Mouse (Mus musculus) neural tube, embryonic 13.5 days (tissue): ENCODE measurements at regions not wholly inside any gene's neighbourhood (a gene's known extent, or its start where the extent isn't known, plus 50 kb on each side); places are given as distances from the start of the nearest gene placed in this dataset.

Experiments
- ATAC-seq: fragments of 200-750 bp; cut with Nextera tagmentation; 2 replicates; pipeline ENCODE4 v1.8.0; 2017; ENCODE audit warnings: low read depth, mild to moderate bottlenecking, moderate TSS enrichment, moderate library complexity
- H3K27ac ChIP-seq: fragments of 300-500 bp; sonication (generic); replicated peaks from 2 replicates; pipeline ENCODE4 v1.5.1; 2015; ENCODE audit warnings: moderate library complexity, mild to moderate bottlenecking, inconsistent platforms
- H3K27me3 ChIP-seq: fragments of 300-500 bp; sonication (generic); 2 replicates; pipeline ENCODE4 v1.6.1; 2015; ENCODE audit warnings: mild to moderate bottlenecking, inconsistent platforms
- H3K36me3 ChIP-seq: fragments of 300-500 bp; sonication (generic); 2 replicates; pipeline ENCODE4 v1.6.1; 2015; ENCODE audit warnings: mild to moderate bottlenecking, inconsistent platforms
- H3K4me1 ChIP-seq: fragments of 300-500 bp; sonication (generic); replicated peaks from 2 replicates; pipeline ENCODE4 v1.6.1; 2015; ENCODE audit warnings: inconsistent platforms
- H3K4me2 ChIP-seq: fragments of 300-500 bp; sonication (generic); 2 replicates; pipeline ENCODE4 v1.6.1; 2015; ENCODE audit warnings: inconsistent platforms, mild to moderate bottlenecking, moderate library complexity
- H3K4me3 ChIP-seq: fragments of 300-500 bp; sonication (generic); 2 replicates; pipeline ENCODE4 v1.5.1; 2015; ENCODE audit warnings: mild to moderate bottlenecking, inconsistent platforms
- H3K9ac ChIP-seq: fragments of 300-500 bp; sonication (generic); 2 replicates; pipeline ENCODE4 v1.6.1; 2015; ENCODE audit warnings: moderate library complexity, mild to moderate bottlenecking, inconsistent platforms
- H3K9me3 ChIP-seq: fragments of 300-500 bp; sonication (generic); 2 replicates; pipeline ENCODE4 v1.6.1; 2016; ENCODE audit warnings: inconsistent platforms
- WGBS: fragments of 180-500 bp; shearing (Covaris S2); methylation state at CpG from one replicate; pipeline ENCODE4 v1.1.7; 2015; 5-methylcytosine and 5-hydroxymethylcytosine counted together

- no peak overlapping the region for H3K4me2 ChIP-seq
- WGBS: 98% methylated on average over 3 of the region's 3 CpGs
- H3K9me3 ChIP-seq: no peaks in the 10 kb centered on the region
- H3K36me3 ChIP-seq: no peaks in the 10 kb centered on the region
- H3K27ac ChIP-seq: no peak overlapping the region
- ATAC-seq: no peak
- H3K4me1 ChIP-seq: no peaks in the 10 kb centered on the region
- no peak overlapping the region for H3K4me3 ChIP-seq
- H3K9ac ChIP-seq: no peak overlapping the region
- no peaks in the 10 kb centered on the region for H3K27me3 ChIP-seq
Measured at GRCm38 (mm10) chr8:90692516-90692915, 124.7 kb downstream of the Gm19935 start.

- no peak overlapping the region for H3K4me3 ChIP-seq
- no peaks in the 10 kb centered on the region for H3K4me1 ChIP-seq
- H3K27me3 ChIP-seq: no peaks in the 10 kb centered on the region
- ATAC-seq: no peak
- H3K9me3 ChIP-seq: no peaks in the 10 kb centered on the region
- H3K27ac ChIP-seq: no peak overlapping the region
- no peak overlapping the region for H3K4me2 ChIP-seq
- WGBS: 90% methylated on average over 2 of the region's 2 CpGs
- H3K36me3 ChIP-seq: no peaks in the 10 kb centered on the region
- no peak overlapping the region for H3K9ac ChIP-seq
Measured at GRCm38 (mm10) chr8:90685076-90685475, 132.1 kb downstream of the Gm19935 start.

GRCm38 (mm10) chr8:90670471-90671057, 146.6 kb downstream of the Gm19935 start:
- H3K9ac ChIP-seq: peak overlapping the region; percentile 65
- peak overlapping the region; percentile 89 for H3K27ac ChIP-seq
- ATAC-seq: peak; percentile 78
- peaks cover 4% of the 10 kb centered on the region; the same call in 1 of the 2 replicates for H3K9me3 ChIP-seq
- peak overlapping the region; percentile 53 for H3K4me2 ChIP-seq
- H3K36me3 ChIP-seq: no peaks in the 10 kb centered on the region
- peak overlapping the region; percentile 21 for H3K4me3 ChIP-seq
- WGBS: under 1% methylated on average over 14 of the region's 14 CpGs
- no peaks in the 10 kb centered on the region for H3K27me3 ChIP-seq
- peaks cover 32% of the 10 kb centered on the region for H3K4me1 ChIP-seq

- 0 out of 2 replicates have a peak overlapping the region, but pooled peaks have one; percentile 31 for H3K9ac ChIP-seq
- peak; percentile 58 for ATAC-seq
- 0 out of 2 replicates have a peak overlapping the region, but pooled peaks have one; percentile 53 for H3K4me2 ChIP-seq
Measured at GRCm38 (mm10) chr8:90669396-90669795, 147.8 kb downstream of the Gm19935 start.

GRCm38 (mm10) chr8:90659066-90659465, 158.1 kb downstream of the Gm19935 start:
- no peaks in the 10 kb centered on the region for H3K36me3 ChIP-seq
- H3K4me1 ChIP-seq: peaks cover 30% of the 10 kb centered on the region
- 14% methylated on average over 3 of the region's 3 CpGs for WGBS
- peak overlapping the region; percentile 62; the same call in 1 of the 2 replicates for H3K27ac ChIP-seq
- H3K9me3 ChIP-seq: peaks cover 10% of the 10 kb centered on the region
- 0 out of 2 replicates have a peak overlapping the region, but pooled peaks have one; percentile 17 for H3K9ac ChIP-seq
- no peaks in the 10 kb centered on the region for H3K27me3 ChIP-seq
- ATAC-seq: peak; percentile 61
- no peak overlapping the region for H3K4me3 ChIP-seq
- H3K4me2 ChIP-seq: no peak overlapping the region

More at GRCm38 (mm10) chr8:90669396-90669795, 147.8 kb downstream of the Gm19935 start:
- H3K27me3 ChIP-seq: no peaks in the 10 kb centered on the region
- H3K4me3 ChIP-seq: no peak overlapping the region
- WGBS: 11% methylated on average over 9 of the region's 9 CpGs
- peaks cover 4% of the 10 kb centered on the region; the same call in 1 of the 2 replicates for H3K9me3 ChIP-seq
- H3K4me1 ChIP-seq: peaks cover 32% of the 10 kb centered on the region
- H3K27ac ChIP-seq: peak overlapping the region; percentile 89
- no peaks in the 10 kb centered on the region for H3K36me3 ChIP-seq

GRCm38 (mm10) chr8:90657641-90658051, 159.5 kb downstream of the Gm19935 start:
- no peaks in the 10 kb centered on the region for H3K36me3 ChIP-seq
- H3K4me2 ChIP-seq: peak overlapping the region; percentile 32
- WGBS: 14% methylated on average over 7 of the region's 7 CpGs
- peak overlapping the region; percentile 71 for H3K27ac ChIP-seq
- H3K27me3 ChIP-seq: no peaks in the 10 kb centered on the region
- H3K9me3 ChIP-seq: peaks cover 10% of the 10 kb centered on the region
- no peak overlapping the region for H3K4me3 ChIP-seq
- H3K4me1 ChIP-seq: peaks cover 30% of the 10 kb centered on the region
- H3K9ac ChIP-seq: no peak overlapping the region
- ATAC-seq: no peak; the same call in 1 of the 2 replicates

- H3K36me3 ChIP-seq: no peaks in the 10 kb centered on the region
- H3K27me3 ChIP-seq: no peaks in the 10 kb centered on the region
- H3K4me1 ChIP-seq: peaks cover 30% of the 10 kb centered on the region
- WGBS: 31% methylated on average over 5 of the region's 5 CpGs
- no peak overlapping the region for H3K4me3 ChIP-seq
- ATAC-seq: no peak
- peaks cover 8% of the 10 kb centered on the region for H3K9me3 ChIP-seq
- H3K9ac ChIP-seq: no peak overlapping the region
- peak overlapping the region; percentile 32 for H3K4me2 ChIP-seq
- H3K27ac ChIP-seq: peak overlapping the region; percentile 71
Measured at GRCm38 (mm10) chr8:90657116-90657515, 160.1 kb downstream of the Gm19935 start.

- Histone ChIP-seq H3K36me3 (no peaks in the 10 kb centered on the region), H3K27ac (peak overlapping the region; percentile 71), H3K4me1 (peaks cover 30% of the 10 kb centered on the region), H3K4me2 (peak overlapping the region; percentile 32; the same call in 1 of the 2 replicates), H3K9me3 (peaks cover 2% of the 10 kb centered on the region; the same call in 1 of the 2 replicates), H3K9ac (no peak overlapping the region), H3K4me3 (no peak overlapping the region), H3K27me3 (no peaks in the 10 kb centered on the region)
- 31% methylated on average over 5 of the region's 5 CpGs for WGBS
- no peak for ATAC-seq
Measured at GRCm38 (mm10) chr8:90656436-90657090, 160.6 kb downstream of the Gm19935 start.

GRCm38 (mm10) chr8:90654786-90655185, 162.4 kb downstream of the Gm19935 start:
- Histone ChIP-seq H3K4me3 (no peak overlapping the region), H3K27ac (no peak overlapping the region), H3K36me3 (no peaks in the 10 kb centered on the region), H3K27me3 (no peaks in the 10 kb centered on the region), H3K4me1 (peaks cover 30% of the 10 kb centered on the region), H3K4me2 (no peak overlapping the region), H3K9ac (no peak overlapping the region), H3K9me3 (no peaks in the 10 kb centered on the region)
- WGBS: 73% methylated on average over 2 of the region's 2 CpGs
- ATAC-seq: no peak

- Histone ChIP-seq H3K27me3 (no peaks in the 10 kb centered on the region), H3K27ac (no peak overlapping the region), H3K4me3 (no peak overlapping the region), H3K4me1 (0 out of 2 replicates have a peak, but pooled peaks cover 6% of the 10 kb centered on the region), H3K4me2 (no peak overlapping the region), H3K9me3 (no peaks in the 10 kb centered on the region), H3K36me3 (no peaks in the 10 kb centered on the region), H3K9ac (no peak overlapping the region)
- 62% methylated on average over 6 of the region's 6 CpGs for WGBS
- no peak for ATAC-seq
Measured at GRCm38 (mm10) chr8:90642392-90642791, 174.8 kb downstream of the Gm19935 start.

GRCm38 (mm10) chr8:90636770-90637169, 180.4 kb downstream of the Gm19935 start:
- H3K27me3 ChIP-seq: no peaks in the 10 kb centered on the region
- peaks cover 17% of the 10 kb centered on the region for H3K4me1 ChIP-seq
- WGBS: 55% methylated on average over 7 of the region's 7 CpGs
- H3K4me2 ChIP-seq: no peak overlapping the region
- no peak overlapping the region for H3K4me3 ChIP-seq
- no peaks in the 10 kb centered on the region for H3K36me3 ChIP-seq
- ATAC-seq: no peak
- no peak overlapping the region for H3K27ac ChIP-seq
- H3K9ac ChIP-seq: no peak overlapping the region
- H3K9me3 ChIP-seq: no peaks in the 10 kb centered on the region

- no peak overlapping the region for H3K27ac ChIP-seq
- 26% methylated on average over 7 of the region's 7 CpGs for WGBS
- H3K9ac ChIP-seq: no peak overlapping the region
- H3K9me3 ChIP-seq: no peaks in the 10 kb centered on the region
- ATAC-seq: peak; percentile 92
- H3K4me3 ChIP-seq: no peak overlapping the region
- H3K4me1 ChIP-seq: peaks cover 17% of the 10 kb centered on the region
- no peak overlapping the region for H3K4me2 ChIP-seq
- no peaks in the 10 kb centered on the region for H3K36me3 ChIP-seq
- no peaks in the 10 kb centered on the region for H3K27me3 ChIP-seq
Measured at GRCm38 (mm10) chr8:90635766-90636492, 181.3 kb downstream of the Gm19935 start.
